Mouse (Mus musculus): ENCODE measurements around the gene Nxpe4.
"Not testable (repeated sequence)": the region's sequence is repeated elsewhere in the genome, so short reads cannot be mapped to it uniquely, and the experiment has no call there.

Gene Nxpe4

DNA sequence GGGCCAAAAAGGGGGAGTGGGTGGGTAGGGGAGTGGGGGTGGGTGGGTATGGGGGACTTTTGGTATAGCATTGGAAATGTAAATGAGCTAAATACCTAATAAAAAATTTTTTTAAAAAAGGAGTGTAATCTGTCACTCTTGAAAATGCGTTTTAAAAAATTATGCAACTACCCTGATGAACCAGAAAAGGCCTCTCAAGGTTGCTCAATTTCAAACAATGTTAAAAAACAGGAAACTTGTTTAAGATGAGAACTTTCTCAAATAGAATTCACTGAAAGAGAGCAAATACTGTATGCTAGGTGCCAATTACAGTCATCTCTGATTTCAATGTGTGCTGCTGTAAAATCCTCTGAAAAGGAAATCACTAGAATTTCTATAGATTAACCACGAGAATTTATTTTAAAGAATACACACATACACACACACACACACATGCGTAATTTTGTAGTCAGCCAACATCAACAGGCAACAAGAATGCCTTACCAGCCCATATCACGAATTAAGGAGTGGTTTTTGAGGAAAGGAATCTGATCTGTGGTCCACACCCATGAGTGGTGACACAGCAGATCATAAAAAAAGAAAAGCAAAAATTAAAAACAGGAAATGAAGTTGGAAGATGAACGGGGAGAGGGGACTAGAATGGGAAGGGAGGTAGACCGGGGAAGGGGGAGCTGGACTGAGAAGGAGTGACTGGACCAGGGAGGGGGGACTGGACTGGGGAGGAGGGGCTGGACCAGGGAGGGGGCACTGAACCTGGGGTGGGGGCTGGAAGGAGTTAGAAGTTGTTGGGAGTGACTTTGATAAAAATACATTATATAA, 248.6 kb downstream of the Nxpe4 start:
- no peak for DNase-seq (ENCODE audit: low spot score)

DNA sequence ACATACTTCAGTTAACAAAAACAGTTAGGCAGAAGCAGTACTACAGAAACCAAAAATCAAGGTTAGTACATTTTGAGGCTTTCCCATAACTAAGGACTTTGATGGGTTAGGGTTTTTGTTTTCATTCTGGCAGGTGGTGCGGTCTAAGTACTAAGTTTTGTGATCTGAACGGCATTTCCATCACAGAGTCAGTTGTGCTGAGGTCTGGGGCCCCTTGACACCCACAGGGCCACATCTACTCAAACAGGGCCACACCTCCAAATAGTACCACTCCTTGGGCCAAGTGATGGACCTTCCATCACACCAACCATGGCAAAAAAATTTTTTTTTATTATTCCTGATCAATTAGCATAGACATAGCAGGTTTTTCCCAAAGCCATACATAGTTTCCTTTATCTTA, 251.8 kb downstream of the Nxpe4 start:
- no peak for DNase-seq (ENCODE audit: low spot score)

DNA sequence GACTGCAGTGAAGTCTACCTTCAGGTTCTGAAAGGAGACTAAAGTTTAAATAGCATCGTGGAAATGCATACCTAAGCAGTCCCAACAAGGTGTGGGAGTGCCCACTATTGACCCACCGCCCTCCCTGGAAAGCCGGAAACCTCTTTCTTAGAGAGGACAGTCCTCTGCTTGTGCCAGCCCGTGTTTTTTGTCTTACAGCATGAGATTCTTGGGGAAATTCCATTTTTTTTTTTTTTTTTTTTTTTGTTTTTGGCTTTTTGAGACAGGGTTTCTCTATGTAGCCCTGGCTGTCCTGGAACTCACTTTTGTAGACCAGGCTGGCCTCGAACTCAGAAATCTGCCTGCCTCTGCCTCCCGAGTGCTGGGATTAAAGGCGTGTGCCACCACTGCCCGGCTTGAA, 255.5 kb downstream of the Nxpe4 start:
- not testable (repeated sequence) for DNase-seq (ENCODE audit: low spot score)

DNA sequence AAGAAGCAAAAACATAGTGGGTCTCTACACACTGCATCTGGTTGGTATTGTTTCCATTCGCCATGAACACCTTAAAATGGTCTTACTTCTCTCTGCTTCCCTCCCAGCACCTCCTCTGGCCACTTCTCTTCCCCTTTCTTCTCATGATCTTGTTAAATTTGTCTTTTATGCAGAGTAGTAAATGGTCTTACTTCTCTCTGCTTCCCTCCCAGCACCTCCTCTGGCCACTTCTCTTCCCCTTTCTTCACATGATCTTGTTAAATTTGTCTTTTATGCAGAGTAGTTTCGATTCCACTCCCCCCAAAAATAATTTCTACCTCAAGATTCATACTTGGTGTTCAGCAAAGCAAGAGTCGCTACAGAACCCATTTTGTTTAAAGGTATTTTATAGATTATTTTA, 256.2 kb downstream of the Nxpe4 start:
- no peak for DNase-seq (ENCODE audit: low spot score)

GRCm38 (mm10) chr9:48418397-48418796, 256.6 kb downstream of the Nxpe4 start:
- no peak for DNase-seq (ENCODE audit: low spot score)

- no peak for DNase-seq (ENCODE audit: low spot score)
These were observed 257.0 kb downstream of the Nxpe4 start for GRCm38 (mm10) chr9:48418829-48419228.

DNA sequence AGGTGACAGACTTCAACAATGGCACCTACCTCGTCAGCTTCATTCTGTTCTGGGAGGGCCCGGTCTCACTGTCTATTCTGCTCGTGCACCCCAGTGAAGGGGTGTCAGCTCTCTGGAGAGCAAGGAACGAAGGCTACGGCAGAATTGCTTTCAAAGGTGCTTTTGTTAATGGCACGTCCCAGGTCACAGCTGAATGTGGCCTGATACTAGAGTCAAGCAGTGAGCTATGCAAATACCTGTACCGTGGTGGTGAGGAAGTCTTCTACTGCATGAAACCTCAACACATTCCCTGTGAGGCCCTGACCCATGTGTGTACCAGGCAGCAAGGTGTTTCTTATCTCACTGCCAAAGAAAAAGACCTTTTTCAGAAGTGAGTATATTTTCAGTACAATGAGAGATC, 258.6 kb downstream of the Nxpe4 start:
- no peak for DNase-seq (ENCODE audit: low spot score)

DNA sequence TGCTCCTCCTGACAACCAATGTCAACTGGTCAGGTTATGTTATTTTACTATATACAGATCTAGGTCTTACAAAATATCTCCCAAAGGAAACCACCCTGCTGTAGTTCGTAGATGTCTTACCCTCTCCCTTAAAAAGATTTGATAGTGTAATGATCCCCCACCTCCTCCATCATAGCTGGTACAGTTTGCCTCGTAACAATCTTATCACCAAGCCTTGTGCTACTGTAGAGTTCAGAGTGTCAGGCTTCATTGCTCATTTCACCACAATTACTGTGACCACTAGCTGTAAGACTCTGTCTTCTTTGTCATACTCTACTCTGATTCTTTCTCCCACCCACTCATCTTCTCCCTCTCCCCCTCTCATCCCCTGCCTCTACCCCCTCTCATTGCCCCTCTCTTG, 259.2 kb downstream of the Nxpe4 start:
- DNase-seq (ENCODE audit: low spot score), result no peak

- DNase-seq (ENCODE audit: low spot score), result no peak
These were observed 259.7 kb downstream of the Nxpe4 start for GRCm38 (mm10) chr9:48421561-48421960.

GRCm38 (mm10) chr9:48422382-48422781, 260.6 kb downstream of the Nxpe4 start:
- no peak for DNase-seq (ENCODE audit: low spot score)

GRCm38 (mm10) chr9:48423256-48423655, 261.4 kb downstream of the Nxpe4 start:
- no peak for DNase-seq (ENCODE audit: low spot score)

DNA sequence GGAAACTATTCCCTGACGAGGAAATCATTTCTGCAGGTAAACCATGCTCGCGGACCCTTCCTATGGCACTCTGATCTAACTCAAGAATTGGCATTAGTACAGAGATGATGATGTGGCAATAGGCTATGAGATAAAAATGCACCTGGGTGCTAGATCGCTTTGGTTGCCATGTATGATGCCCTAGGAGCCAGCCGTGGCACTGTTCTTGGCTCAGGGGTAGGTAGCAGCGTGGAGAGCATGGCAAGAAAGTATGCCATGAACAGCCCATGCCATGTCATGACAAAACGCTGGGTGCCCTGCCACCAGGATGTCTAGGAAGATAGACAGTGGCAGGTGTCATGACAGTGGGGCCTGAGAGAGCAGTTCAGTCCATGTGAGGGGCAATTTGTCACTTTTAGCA, 265.4 kb downstream of the Nxpe4 start:
- DNase-seq (ENCODE audit: low spot score), result no peak

- no peak for DNase-seq (ENCODE audit: low spot score)
These were observed 270.6 kb downstream of the Nxpe4 start for GRCm38 (mm10) chr9:48432449-48432848.

DNA sequence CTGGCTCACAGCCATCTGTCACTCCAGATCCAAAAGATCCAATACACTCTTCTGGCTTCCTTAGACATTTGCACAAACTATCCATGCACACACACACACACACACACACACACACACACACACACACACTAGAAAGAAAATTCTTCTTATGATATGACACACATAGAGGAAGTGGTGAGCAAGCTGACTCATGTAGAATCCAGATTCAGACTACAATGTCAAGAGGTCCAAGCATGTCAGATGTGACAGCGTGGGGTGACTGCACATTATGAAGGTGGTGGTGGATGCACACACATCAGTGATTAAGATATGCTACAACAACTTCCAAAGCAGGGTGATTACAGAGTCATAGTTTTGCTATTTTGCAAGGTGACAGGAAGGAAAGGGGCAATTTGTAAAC, 282.1 kb downstream of the Nxpe4 start:
- DNase-seq (ENCODE audit: low spot score), result no peak

DNA sequence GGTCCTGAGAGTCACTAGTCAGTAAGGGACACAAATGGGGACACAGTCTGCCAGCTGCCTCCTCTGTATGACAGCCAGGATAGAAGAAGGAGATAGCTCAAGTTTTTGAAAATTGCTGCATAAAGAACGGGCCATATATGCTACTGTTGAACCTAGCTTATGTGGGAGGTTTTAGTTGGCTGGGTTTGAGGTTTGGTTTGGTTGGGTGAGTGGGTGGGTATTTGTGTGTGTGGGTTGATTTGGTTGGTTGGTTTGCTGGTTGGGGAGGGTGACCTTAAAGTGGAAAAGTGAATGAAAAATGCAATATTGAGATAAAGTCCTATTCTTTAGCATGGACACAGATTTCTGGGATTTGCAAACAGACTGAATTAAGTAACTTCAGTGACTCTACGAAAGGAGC, 283.0 kb downstream of the Nxpe4 start:
- DNase-seq (ENCODE audit: low spot score), result no peak

DNA sequence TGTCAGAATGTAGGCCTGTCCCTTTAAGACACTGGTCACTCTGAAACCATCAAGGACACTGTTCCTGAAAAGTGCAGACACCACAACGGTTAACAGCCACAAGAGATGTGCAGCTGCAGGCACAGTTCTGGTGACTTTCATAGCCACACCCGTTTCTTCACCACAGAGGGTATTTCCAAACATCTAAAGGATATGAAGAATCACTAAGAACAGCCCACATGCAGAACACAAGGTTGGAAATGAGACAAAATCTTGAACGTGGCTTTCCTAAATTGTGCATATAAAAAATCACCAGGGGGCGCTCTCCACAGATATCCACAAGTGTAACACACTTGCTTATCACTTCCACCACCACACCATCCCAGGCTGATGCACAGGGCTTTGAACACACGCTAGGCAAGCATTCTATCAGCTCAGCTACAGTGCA, 286.0 kb downstream of the Nxpe4 start:
- DNase-seq (ENCODE audit: low spot score), result peak; percentile 64

Data from embryo, embryonic 10.5 days (tissue).